ENCODE assay signal across 8 mouse cellular contexts in genomic region chr9:21786906-21787305, GRCm38 (mm10). TPM values are rescaled to one million over a fixed set of nuclear protein-coding genes. Genes with fewer than 3 reads are reported as not detected.
DNase-seq lines count a peak whose midpoint lies in the region; ATAC-seq lines count a peak whose summit lies in the region.

No protein-coding gene starts in this region.

- no peaks in the 10 kb centered on the region for H3K9me3 ChIP-seq in heart, embryonic 13.5 days

- WGBS in heart, embryonic 13.5 days, result 17% methylated on average over 6 of the region's 6 CpGs

- H3K27ac ChIP-seq in heart, embryonic 13.5 days (replicated peaks), result 0 out of 2 replicates have a peak overlapping the region, but pooled peaks have one; percentile 60

- no peak overlapping the region for H3K4me3 ChIP-seq in heart, embryonic 13.5 days

- H3K4me2 ChIP-seq in heart, embryonic 13.5 days, result 0 out of 2 replicates have a peak overlapping the region, but pooled peaks have one; percentile 12

- peaks cover 91% of the 10 kb centered on the region for H3K36me3 ChIP-seq in heart, embryonic 13.5 days

- H3K9ac ChIP-seq in heart, embryonic 13.5 days, result no peak overlapping the region

- no peaks in the 10 kb centered on the region for H3K27me3 ChIP-seq in heart, embryonic 13.5 days (replicated peaks)

- DNase-seq in cerebellum, adult 9-10 months, result no peak
- peak; percentile 74 for DNase-seq in embryo, embryonic 9.5 days (ENCODE audit: extremely low spot score)
- peak; percentile 82 to 86 for DNase-seq in kidney, postnatal 4 days
- peak; percentile 82 for DNase-seq in lung, postnatal 14 days
- DNase-seq in right cerebral cortex, postnatal 4 days, result peak; percentile 70

- peaks cover 51% of the 10 kb centered on the region for H3K4me1 ChIP-seq in heart, embryonic 13.5 days

- ATAC-seq in cerebellum, adult (ENCODE audit: insufficient number of reproducible peaks, low FRiP score, low TSS enrichment), result 0 out of 2 replicates have a peak, but pooled peaks have one; percentile 45
- ATAC-seq in activated CD4-positive, CD25-positive, alpha-beta regulatory T cell, adult 4 months, result peak; percentile 49
- no peak for ATAC-seq in heart, embryonic 13.5 days (ENCODE audit: extremely low read depth, insufficient number of reproducible peaks, low FRiP score, low TSS enrichment)

RNA-seq across cellular contexts. Expression of gene Kank2, which starts 11.6 kb away (rescaled TPM):
- not detected for polyA plus RNA-seq in activated CD4-positive, CD25-positive, alpha-beta regulatory T cell, adult 4 months (2017; shearing (Covaris generic))
- polyA plus RNA-seq in heart, embryonic 13.5 days (2015; fragmentation: Nextera tagmentation; extraction: Ambion mirVana), result 16.0 and 16.9 TPM in 2 replicates

RNA-seq across cellular contexts. Expression of gene Spc24, which starts 26.8 kb away (rescaled TPM):
- polyA plus RNA-seq in activated CD4-positive, CD25-positive, alpha-beta regulatory T cell, adult 4 months (2017; shearing (Covaris generic)), result 10 to 100 TPM; 18.7 to 25.8 TPM
- polyA plus RNA-seq in heart, embryonic 13.5 days (2015; fragmentation: Nextera tagmentation; extraction: Ambion mirVana), result 84.8 and 96.7 TPM in 2 replicates

RNA-seq across cellular contexts. Expression of gene Angptl8, which starts 48.4 kb away (rescaled TPM):
- not detected for polyA plus RNA-seq in activated CD4-positive, CD25-positive, alpha-beta regulatory T cell, adult 4 months (2017; shearing (Covaris generic))
- 1.6 and 2.3 TPM in 2 replicates for polyA plus RNA-seq in heart, embryonic 13.5 days (2015; fragmentation: Nextera tagmentation; extraction: Ambion mirVana)

Comparison
In these comparisons a context has a peak if more than half of its experiments do, and no peak if none do; other contexts are left out.
1. RNA of gene Kank2, which starts 11.6 kb away (polyA plus RNA-seq): 16.0 to 16.9 TPM in heart, embryonic 13.5 days; not detected in activated CD4-positive, CD25-positive, alpha-beta regulatory T cell, adult 4 months; every median in the first group is over 10 times any median in the second.